Mouse (Mus musculus) stomach, postnatal 0 days (tissue): ENCODE measurements around the gene Elavl2.

Experiments used
- CTCF ChIP-seq: IDR thresholded peaks from 2 replicates; pipeline ENCODE4 v1.5.1; 2016; ENCODE audit warnings: antibody characterized with exemption, low read depth, mild to moderate bottlenecking, moderate library complexity
- EP300 ChIP-seq: optimal IDR thresholded peaks from 2 replicates; pipeline ENCODE3; 2016; ENCODE audit warnings: antibody characterized with exemption

DNA sequence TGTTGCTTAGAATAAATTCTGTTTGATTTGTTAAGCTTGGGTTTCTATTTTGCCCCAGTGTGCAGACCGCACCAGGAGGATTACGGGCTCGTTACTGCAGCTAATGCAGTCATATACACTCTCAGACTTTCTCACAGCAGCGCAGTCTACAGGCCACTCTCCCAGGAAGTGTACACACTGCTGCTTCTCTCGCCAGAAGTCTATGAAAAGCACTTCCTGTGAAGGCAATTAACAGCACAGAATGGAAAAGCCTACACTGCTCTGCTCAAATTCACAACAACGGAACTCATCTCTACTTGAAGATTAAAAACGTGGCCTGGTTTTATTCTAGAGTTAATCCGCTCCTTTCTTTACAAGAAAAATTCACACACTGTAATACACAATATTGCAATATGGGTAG is 137.7 kb downstream of the Elavl2 start:
- TF ChIP-seq CTCF (no peak), EP300 (no peak)
